Mouse (Mus musculus): Measurements from ENCODE around the gene Enc1. TPM values are rescaled to one million over a fixed set of nuclear protein-coding genes. Genes with fewer than 3 reads are reported as not detected.
A peak's percentile ranks its signal among the peaks of the same experiment; 100 is the strongest.

The Enc1 gene
- polyA plus RNA-seq, 1 experiment = 27.3 TPM

DNA sequence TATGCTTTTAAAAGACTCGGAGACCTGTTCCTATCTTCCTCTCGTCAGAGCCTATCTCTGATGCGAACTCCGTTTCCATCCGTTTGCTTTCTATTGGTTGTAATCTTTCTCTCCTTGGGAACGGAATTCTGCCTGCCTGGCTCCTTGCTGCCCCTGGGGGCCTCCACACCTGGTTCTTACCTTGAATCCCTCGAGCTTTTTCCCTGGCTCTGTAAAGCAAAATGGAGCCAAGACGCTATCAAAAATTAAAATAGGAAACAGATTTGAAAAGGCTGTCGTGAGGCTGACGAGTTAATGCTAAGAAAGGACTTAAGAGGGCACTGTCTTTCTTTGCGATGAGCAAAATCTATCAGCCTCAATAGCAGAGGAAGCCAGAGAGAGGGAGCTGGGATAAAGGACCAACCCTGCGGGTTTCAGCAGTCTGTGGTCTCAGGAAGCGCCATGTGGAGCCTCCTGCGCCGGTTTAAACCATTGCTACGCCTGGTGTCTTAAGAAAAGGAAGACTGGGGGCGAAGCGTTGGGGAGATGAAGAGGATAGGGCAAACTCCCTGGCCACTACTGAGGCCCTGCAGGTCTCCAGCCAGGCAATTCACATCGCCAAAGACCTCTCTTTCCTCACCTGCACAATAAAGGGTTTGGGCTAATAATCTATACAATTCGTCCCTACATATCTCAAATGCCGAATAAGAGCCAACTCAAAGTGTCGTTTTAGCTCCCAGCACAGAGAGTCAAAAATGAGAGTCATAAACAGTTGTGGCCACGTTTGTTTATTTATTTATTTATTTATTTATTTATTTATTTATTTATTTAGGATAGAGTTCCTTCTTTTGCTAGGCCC, 1.3 kb upstream of the Enc1 start:
- Histone ChIP-seq H3K4me1 (ENCODE audit: control insufficient read depth, insufficient read depth, insufficient read length, low read length) (no peaks in the 10 kb centered on the region), H3K4me3 (ENCODE audit: insufficient read depth, low read depth, low read length) (no peak overlapping the region), H3K27ac (replicated peaks; ENCODE audit: low read depth, low read length) (0 out of 2 replicates have a peak overlapping the region, but pooled peaks have one; percentile 15)

DNA sequence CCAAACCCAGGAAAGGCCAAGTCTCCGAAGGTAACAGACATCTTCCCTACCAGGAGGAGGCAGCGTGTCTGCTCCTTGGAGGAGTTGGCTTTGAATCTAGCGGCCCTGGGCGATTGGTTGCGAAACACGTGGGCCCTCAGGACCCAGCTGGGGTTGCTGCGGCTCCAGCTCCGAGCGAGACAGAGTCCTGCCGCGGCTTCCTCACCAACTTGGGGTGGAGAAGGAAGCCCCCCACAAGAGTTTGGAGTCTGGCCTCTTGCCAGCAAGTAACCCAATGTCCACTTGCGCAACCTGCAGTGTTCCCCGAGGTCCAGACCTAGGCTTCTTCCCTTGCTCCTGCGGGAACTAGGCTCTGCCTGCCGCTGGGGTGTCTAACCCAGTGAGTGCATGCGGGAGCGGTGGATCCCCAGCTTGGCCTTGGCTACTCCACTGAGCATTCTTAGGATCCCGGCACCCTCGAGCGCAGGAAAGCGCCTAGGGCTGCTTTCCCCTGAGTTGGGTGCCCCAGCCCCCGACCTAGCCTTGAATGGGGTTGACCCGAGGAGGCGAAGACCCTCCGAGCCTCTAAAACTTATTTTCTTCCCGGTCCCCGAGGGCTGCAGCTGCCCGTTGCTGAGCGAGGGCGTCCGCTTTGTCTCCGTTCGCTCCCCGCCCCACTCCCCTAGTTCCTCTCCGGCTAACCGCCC, 483 bp upstream of the Enc1 start:
- Histone ChIP-seq H3K4me3 (ENCODE audit: insufficient read depth, low read depth, low read length) (peak overlapping the region; percentile 62), H3K27ac (replicated peaks; ENCODE audit: low read depth, low read length) (peak overlapping the region; percentile 80), H3K4me1 (ENCODE audit: control insufficient read depth, insufficient read depth, insufficient read length, low read length) (peaks cover 6% of the 10 kb centered on the region)

DNA sequence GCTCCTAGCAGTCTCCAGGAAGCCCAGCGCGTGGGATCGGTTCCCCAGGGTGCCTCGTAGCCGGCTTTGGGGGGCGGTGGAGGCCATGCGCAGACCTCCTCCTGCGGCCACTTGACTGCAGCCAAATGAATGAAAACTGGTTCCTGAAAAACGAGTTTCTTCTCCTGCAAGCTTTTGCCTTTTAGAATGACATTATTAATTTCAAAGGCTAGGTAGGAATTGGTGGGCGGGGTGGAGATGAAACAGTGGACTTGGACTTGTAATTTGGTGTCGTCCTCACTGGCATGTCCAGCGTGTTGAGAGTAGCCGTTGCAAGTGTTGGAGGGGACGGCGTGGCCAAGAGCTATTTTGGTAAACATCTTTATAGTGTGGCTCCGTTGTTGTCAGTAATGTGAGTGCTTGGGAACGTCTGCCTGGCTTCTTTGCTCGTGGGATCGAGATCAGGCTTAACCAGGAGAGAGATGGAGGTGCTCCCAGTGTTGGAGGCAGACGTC, 929 bp downstream of the Enc1 start:
- Histone ChIP-seq H3K4me1 (ENCODE audit: control insufficient read depth, insufficient read depth, insufficient read length, low read length) (peaks cover 11% of the 10 kb centered on the region), H3K27ac (replicated peaks; ENCODE audit: low read depth, low read length) (peak overlapping the region; percentile 90), H3K4me3 (ENCODE audit: insufficient read depth, low read depth, low read length) (peak overlapping the region; percentile 92)

DNA sequence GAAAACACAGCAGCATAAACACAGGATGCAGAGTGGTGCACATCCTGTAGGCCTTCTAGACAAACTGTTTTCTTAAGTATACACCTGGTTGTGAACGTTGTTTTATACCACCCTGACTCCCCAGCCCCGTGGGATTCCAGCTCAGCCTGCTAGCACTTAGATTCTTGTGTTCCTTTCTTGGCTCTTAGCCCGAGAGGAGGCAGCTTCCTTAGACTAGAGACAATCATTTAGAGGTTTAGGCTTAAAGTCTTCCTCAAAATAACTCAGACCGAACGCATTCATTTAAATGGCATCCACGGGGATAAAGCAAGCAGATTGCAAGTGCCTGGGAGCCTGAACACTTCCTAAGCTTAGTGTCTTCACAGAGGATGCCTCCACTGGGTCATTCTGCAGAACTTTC, 1.8 kb downstream of the Enc1 start:
- peak overlapping the region; percentile 28; the same call in 1 of the 2 replicates for H3K27ac ChIP-seq (replicated peaks; ENCODE audit: low read depth, low read length)
- H3K4me1 ChIP-seq (ENCODE audit: control insufficient read depth, insufficient read depth, insufficient read length, low read length) = peaks cover 12% of the 10 kb centered on the region
- H3K4me3 ChIP-seq (ENCODE audit: insufficient read depth, low read depth, low read length) = peak overlapping the region; percentile 92

DNA sequence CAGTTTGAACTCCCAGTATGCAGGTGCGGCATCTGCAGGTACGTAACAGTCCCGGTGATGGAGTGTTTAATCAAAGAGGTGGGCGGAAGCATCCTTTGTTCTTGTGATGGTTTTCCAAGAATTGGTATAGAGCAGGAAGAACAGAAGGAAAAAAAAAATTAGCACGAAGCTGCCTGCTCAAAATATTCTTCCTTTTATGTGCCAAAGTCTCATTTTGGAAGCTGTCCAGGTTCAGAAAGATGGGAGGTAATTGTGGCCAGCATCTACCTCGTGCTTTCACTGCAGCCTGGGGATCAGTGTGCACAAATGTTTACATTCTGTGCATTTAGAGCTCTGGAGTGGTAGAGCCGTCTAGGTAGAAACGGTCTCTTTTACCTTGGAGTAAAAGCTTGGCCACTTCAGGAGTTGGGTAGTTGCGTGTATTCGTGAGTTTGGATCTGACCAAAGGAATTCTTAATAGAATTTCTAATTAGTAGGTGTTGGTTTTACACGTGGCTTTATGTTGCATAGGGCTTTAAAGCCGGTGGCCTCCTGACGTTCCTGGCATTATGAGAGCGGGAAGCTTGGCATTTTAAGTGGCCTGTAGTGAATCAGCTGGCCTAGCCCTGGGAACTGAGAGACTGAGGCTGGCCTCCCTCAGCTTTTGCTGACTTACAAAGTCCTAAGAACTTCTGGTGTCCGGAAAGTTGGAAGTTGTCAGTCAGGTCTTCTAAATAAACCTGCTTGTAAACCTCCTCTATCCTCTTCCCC, 3.2 kb downstream of the Enc1 start:
- Histone ChIP-seq H3K4me1 (ENCODE audit: control insufficient read depth, insufficient read depth, insufficient read length, low read length) (peaks cover 21% of the 10 kb centered on the region), H3K4me3 (ENCODE audit: insufficient read depth, low read depth, low read length) (peak overlapping the region; percentile 24), H3K27ac (replicated peaks; ENCODE audit: low read depth, low read length) (no peak overlapping the region)

DNA sequence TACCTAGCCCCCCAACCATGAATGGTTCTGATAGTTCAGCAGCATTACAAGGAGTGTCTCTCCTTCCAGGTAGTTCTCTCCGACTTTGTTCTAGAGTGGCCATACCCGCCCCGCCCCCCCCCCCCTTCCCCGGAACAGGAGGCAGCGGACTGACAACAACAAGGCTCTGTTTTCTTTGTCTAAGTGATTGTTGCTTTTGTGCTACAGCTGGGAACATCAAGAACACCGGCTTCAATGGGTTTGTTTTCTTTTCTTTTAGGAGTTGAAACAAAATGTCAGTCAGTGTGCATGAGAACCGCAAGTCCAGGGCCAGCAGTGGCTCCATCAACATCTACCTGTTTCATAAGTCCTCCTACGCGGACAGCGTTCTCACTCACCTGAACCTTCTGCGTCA, 3.8 kb downstream of the Enc1 start:
- Histone ChIP-seq H3K4me3 (ENCODE audit: insufficient read depth, low read depth, low read length) (no peak overlapping the region), H3K4me1 (ENCODE audit: control insufficient read depth, insufficient read depth, insufficient read length, low read length) (peaks cover 25% of the 10 kb centered on the region), H3K27ac (replicated peaks; ENCODE audit: low read depth, low read length) (no peak overlapping the region)

DNA sequence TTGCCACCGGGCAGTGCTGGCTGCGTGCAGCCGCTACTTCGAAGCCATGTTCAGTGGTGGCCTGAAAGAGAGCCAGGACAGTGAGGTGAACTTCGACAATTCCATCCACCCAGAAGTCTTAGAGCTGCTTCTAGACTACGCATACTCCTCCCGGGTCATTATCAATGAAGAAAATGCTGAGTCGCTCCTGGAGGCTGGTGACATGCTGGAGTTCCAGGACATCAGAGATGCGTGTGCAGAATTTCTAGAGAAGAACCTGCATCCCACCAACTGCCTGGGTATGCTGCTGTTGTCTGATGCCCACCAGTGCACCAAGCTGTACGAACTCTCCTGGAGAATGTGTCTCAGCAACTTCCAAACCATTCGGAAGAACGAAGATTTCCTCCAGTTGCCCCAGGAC, 4.3 kb downstream of the Enc1 start:
- Histone ChIP-seq H3K27ac (replicated peaks; ENCODE audit: low read depth, low read length) (no peak overlapping the region), H3K4me1 (ENCODE audit: control insufficient read depth, insufficient read depth, insufficient read length, low read length) (peaks cover 25% of the 10 kb centered on the region), H3K4me3 (ENCODE audit: insufficient read depth, low read depth, low read length) (no peak overlapping the region)

DNA sequence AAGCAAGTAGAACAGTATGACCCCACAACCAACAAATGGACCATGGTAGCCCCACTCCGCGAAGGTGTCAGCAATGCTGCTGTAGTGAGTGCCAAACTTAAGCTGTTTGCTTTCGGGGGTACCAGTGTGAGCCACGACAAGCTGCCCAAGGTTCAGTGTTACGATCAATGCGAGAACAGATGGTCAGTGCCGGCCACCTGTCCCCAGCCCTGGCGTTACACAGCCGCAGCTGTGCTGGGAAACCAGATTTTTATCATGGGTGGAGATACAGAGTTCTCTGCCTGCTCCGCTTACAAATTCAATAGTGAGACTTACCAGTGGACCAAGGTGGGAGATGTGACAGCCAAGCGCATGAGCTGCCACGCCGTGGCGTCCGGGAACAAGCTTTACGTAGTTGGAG, 5.3 kb downstream of the Enc1 start:
- Histone ChIP-seq H3K27ac (replicated peaks; ENCODE audit: low read depth, low read length) (no peak overlapping the region), H3K4me1 (ENCODE audit: control insufficient read depth, insufficient read depth, insufficient read length, low read length) (peaks cover 31% of the 10 kb centered on the region), H3K4me3 (ENCODE audit: insufficient read depth, low read depth, low read length) (no peak overlapping the region)

DNA sequence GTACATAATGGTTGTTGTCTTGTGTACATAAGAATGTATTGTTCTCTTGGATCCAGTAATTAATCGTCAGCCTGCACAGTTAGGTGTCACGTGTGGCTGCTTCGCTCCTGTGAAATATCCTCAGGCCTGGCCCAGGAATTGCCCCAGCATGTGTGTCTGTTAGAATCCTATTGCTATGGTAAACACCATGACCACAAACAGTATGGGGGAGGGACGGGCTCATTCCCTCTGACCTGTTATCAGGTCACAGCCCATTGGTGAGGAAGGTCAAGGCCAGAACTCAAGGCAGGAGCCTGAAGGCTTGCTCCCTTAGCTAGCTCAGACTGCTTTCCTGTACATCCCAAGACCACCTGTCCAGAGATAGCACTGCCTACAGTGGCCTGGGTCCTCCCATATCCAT, 6.8 kb downstream of the Enc1 start:
- Histone ChIP-seq H3K4me3 (ENCODE audit: insufficient read depth, low read depth, low read length) (no peak overlapping the region), H3K27ac (replicated peaks; ENCODE audit: low read depth, low read length) (0 out of 2 replicates have a peak overlapping the region, but pooled peaks have one; percentile 16), H3K4me1 (ENCODE audit: control insufficient read depth, insufficient read depth, insufficient read length, low read length) (peaks cover 42% of the 10 kb centered on the region)

DNA sequence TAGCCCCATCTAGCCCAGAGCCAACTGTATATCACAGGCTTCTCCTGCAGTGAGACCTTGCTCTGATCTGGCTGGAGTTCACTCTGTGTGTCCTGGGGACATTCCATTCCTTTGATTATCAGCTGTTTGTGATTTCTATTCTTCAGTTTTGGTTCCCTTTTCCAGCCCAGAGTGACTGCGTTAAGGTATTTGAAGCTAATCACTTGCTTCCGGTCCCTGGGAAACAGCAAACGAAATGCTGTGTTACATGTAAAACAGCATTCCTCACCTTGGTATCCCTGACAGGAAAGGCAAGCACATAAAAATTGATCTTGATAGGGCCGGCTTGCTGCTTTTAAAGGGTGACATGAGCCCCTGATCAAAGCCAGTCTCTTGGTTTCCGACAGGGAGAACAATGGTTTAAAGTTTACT, 8.2 kb downstream of the Enc1 start:
- Histone ChIP-seq H3K27ac (replicated peaks; ENCODE audit: low read depth, low read length) (peak overlapping the region; percentile 9; the same call in 1 of the 2 replicates), H3K4me3 (ENCODE audit: insufficient read depth, low read depth, low read length) (no peak overlapping the region), H3K4me1 (ENCODE audit: control insufficient read depth, insufficient read depth, insufficient read length, low read length) (peaks cover 48% of the 10 kb centered on the region)

DNA sequence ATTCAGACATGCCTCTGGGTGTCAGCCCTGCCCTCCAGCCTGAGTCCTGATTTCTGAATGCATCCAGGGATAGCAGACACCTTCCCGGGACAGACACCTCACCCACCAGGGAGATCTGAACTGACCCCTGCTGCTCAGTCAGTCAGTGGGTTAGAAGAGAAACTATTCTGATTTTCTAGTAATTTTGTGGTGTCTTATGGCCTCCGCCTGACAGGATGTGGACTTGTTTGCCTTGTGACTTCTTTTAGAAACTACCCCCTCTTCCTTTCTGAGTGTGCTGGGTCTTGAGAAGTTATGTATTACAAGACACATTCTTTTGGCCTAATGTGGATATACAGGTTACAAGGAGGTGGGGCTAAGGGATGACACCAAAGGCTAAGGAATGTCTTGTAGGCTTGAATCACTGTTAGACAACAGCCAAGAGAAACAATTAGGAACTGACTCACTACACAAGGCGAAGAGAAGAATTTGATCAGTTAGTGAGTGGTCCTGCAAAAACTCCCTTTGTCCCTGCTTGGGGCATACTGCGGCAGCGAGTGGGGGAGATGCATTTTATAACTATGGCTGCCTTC, 8.7 kb downstream of the Enc1 start:
- Histone ChIP-seq H3K4me3 (ENCODE audit: insufficient read depth, low read depth, low read length) (no peak overlapping the region), H3K27ac (replicated peaks; ENCODE audit: low read depth, low read length) (peak overlapping the region; percentile 1; the same call in 1 of the 2 replicates), H3K4me1 (ENCODE audit: control insufficient read depth, insufficient read depth, insufficient read length, low read length) (peaks cover 48% of the 10 kb centered on the region)

DNA sequence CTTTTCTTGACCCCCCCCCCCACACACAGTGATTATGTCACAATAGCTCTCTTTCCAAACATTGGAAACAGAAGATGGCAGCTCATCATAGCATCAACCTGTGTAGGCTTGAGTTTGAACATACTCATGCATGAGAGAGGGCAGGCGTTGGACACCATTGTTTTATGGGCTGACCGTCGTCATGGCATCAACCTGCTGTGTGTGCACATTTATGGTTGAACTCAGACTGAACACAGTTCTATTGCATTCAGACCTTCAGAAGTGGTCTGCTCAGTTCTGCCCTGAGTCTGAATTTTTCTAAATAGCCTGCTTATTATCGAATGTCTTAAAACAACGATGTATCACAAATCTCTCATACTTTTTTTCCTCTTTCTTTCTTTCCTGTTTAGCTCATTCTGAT, 9.2 kb downstream of the Enc1 start:
- Histone ChIP-seq H3K27ac (replicated peaks; ENCODE audit: low read depth, low read length) (no peak overlapping the region), H3K4me3 (ENCODE audit: insufficient read depth, low read depth, low read length) (no peak overlapping the region)

DNA sequence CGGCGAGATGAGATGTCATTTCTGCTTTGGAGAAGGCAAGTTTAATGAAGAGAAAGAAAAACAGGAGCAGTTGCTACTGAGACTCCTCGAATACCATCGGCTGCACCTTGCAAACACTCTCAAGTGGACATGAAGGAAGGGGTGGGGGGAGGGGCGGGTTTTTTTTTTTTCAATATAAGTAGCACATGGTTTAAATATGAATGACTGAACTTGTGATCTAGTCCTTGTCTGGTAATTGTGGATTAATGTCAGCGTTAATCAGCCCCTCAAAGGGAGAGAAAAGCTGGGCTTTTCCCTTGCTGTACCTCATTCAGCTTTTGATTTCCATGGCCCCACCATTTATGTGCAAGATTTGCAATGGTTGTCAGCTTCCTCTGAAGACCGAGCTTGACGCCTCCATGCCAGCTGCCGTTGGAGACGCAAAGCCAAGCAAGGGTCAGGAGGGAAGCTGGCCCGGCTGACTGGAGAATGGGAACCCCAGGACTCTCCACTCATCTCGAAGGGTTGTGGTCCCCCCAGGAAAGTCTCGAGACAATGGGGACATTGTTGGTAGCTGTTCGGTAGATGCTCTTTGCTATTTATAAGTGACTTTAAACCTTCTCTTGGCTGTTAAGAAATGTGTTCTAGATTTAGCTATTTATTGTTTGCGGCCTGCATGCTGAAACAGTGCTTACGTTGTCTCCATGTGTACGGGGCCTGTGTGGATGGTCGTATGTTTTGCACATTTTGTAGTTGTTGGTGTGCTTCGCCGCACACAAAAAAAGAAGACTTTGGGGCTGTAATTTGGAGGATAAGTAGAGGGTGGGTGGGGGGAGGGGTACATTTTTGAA, 9.9 kb downstream of the Enc1 start:
- H3K4me3 ChIP-seq (ENCODE audit: insufficient read depth, low read depth, low read length) = no peak overlapping the region
- H3K4me1 ChIP-seq (ENCODE audit: control insufficient read depth, insufficient read depth, insufficient read length, low read length) = peaks cover 39% of the 10 kb centered on the region
- H3K27ac ChIP-seq (replicated peaks; ENCODE audit: low read depth, low read length) = no peak overlapping the region

More for the DNA sequence above, 9.2 kb downstream of the Enc1 start:
- peaks cover 45% of the 10 kb centered on the region for H3K4me1 ChIP-seq (ENCODE audit: control insufficient read depth, insufficient read depth, insufficient read length, low read length)

DNA sequence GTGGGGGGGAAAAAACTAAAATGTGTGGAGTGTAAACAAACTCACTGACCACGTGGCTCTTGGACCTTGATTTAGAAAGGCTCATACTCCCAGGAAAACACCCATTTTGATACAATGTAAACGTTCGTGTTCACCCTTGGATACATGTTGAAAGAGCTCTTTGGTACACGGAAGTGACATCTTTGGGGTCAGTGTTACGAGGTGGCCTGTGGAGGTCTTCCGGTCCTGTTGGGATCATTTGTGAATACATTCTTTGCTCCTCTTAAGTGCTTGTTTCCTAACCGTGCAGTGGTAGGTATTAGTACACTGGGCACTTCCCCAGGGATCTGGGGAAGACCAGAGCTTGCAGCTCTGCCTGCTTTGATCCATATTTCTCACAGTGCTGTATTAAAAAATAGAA, 10.8 kb downstream of the Enc1 start:
- Histone ChIP-seq H3K4me3 (ENCODE audit: insufficient read depth, low read depth, low read length) (no peak overlapping the region), H3K27ac (replicated peaks; ENCODE audit: low read depth, low read length) (peak overlapping the region; percentile 42; the same call in 1 of the 2 replicates), H3K4me1 (ENCODE audit: control insufficient read depth, insufficient read depth, insufficient read length, low read length) (peaks cover 37% of the 10 kb centered on the region)

Data from brown adipose tissue, adult 24 weeks (tissue).